Mouse (Mus musculus) mesoderm, embryonic 11.5 days (tissue): ENCODE results near the gene AC124108.1.

ENCODE experiments used
- DNase-seq: peaks from one replicate; pipeline ENCODE4 v3.0.0-alpha.2; 2012; ENCODE audit warnings: low read depth, low spot score

Gene AC124108.1

DNA sequence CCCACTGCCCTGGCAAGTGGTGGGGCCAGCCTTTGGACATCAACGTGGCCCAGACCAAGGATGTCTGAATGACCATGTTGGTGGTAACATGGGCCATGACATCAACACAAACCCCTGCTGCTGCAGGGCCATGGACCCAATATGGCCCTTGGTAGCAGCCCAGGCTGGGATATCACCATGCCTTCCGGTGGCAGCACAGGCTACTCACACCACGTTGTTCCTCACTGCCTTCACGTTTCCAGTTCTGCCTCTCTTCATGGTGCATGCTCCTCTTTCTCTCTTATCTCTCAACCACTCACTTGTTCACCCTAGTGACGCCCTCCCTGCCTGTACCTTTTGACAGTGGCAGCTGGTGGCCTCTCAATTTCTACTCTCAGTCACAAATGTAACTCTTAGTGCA is 53.8 kb downstream of the AC124108.1 start:
- no peak for DNase-seq

DNA sequence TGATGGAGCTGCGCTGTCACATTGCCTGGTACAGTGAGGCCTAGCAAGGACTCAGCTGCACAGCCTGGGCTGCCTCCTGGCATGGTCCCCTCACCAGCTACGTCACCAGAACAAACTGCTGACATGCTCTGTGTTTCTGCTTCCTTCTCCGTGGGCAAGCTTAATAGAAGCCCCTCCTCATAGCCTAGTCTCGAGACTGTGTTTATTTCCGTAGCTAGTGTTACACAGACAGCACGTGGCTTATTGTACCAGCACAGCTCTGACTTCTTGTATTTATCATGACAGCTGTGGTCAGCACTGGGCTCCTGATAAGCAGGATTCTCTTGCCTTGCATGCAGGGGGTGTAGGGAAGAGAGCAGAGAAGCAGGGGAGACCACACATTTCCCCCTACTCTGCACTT is 54.9 kb downstream of the AC124108.1 start:
- no peak for DNase-seq

DNA sequence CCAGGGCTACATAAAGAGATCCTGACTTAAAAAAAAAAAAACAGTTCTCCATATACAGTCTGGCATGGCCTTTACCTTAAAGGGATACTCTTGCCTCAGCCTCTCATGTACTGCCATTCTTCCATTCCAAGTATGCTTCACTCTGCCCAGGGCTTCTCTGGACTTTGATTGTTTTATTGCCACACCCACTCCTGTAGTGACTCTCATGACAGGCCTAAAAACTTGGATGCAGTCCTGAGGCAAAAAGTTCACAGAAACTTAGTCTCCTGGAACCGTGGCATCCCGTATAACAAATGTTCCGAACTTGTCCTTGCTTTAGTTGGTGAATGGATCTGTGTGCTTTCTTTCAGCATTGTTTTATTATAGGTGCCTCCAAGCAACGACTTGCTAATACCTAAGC is 55.4 kb downstream of the AC124108.1 start:
- DNase-seq, result no peak

DNA sequence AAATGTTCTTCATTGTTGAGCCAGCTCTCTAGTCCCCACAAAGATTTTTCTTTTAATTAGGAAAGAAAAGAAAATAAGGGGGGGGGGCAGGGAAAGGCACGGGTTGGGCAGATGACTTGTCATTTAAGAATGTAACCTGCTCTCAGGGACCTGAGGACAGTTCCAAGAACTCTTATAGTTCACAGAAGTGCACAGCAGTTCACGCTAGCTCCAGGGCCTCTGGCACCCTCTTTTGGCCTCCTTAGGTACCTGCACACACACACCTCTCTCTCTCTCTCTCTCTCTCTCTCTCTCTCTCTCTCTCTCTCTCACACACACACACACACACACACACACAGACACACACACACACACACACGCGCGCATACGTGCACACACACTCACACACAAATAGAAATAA is 63.2 kb downstream of the AC124108.1 start:
- DNase-seq, result no peak
